Mouse (Mus musculus) forebrain, embryonic 12.5 days (tissue): Measurements from ENCODE around the gene Ptpru. TPM values are rescaled to one million over a fixed set of nuclear protein-coding genes. Genes with fewer than 3 reads are reported as not detected.

Source experiments
- ATAC-seq: fragments of 200-750 bp; cut with Nextera tagmentation; 2 replicates; pipeline ENCODE4 v1.8.0; 2017; ENCODE audit warnings: moderate TSS enrichment; ENCODE audit not compliant: low FRiP score
- H3K27ac ChIP-seq: fragments of 300-500 bp; sonication (generic); 2 replicates; pipeline ENCODE4 v1.5.1; 2016; ENCODE audit warnings: mild to moderate bottlenecking
- H3K27me3 ChIP-seq: fragments of 300-500 bp; sonication (generic); 2 replicates; pipeline ENCODE4 v1.6.1; 2016; ENCODE audit warnings: mild to moderate bottlenecking
- H3K36me3 ChIP-seq: fragments of 300-500 bp; sonication (generic); replicated peaks from 2 replicates; pipeline ENCODE4 v1.6.1; 2016; ENCODE audit warnings: mild to moderate bottlenecking
- H3K4me1 ChIP-seq: fragments of 300-500 bp; sonication (generic); 2 replicates; pipeline ENCODE4 v1.6.1; 2016
- H3K4me2 ChIP-seq: fragments of 300-500 bp; sonication (generic); 2 replicates; pipeline ENCODE4 v1.6.1; 2016; ENCODE audit warnings: mild to moderate bottlenecking, moderate library complexity
- H3K4me3 ChIP-seq: fragments of 300-500 bp; sonication (generic); replicated peaks from 2 replicates; pipeline ENCODE4 v1.5.1; 2016; ENCODE audit warnings: mild to moderate bottlenecking
- H3K9ac ChIP-seq: fragments of 300-500 bp; sonication (generic); 2 replicates; pipeline ENCODE4 v1.6.1; 2016; ENCODE audit warnings: mild to moderate bottlenecking
- H3K9me3 ChIP-seq: fragments of 300-500 bp; sonication (generic); 2 replicates; pipeline ENCODE4 v1.6.1; 2016
- WGBS: fragments of 180-500 bp; shearing (Covaris S2); methylation state at CpG from one replicate; pipeline ENCODE4 v1.1.7; 2016; 5-methylcytosine and 5-hydroxymethylcytosine counted together
- polyA plus RNA-seq: library from polyadenylated mRNA; unstranded; fragments of >200 nt; fragmentation: Nextera tagmentation; extraction: Ambion mirVana; gene quantifications from 2 replicates; pipeline ENCODE4 v1.2.1, GENCODE M21; 2016

The Ptpru gene
- polyA plus RNA-seq, 1 experiment from 2014 or later, result 47.1 TPM

DNA sequence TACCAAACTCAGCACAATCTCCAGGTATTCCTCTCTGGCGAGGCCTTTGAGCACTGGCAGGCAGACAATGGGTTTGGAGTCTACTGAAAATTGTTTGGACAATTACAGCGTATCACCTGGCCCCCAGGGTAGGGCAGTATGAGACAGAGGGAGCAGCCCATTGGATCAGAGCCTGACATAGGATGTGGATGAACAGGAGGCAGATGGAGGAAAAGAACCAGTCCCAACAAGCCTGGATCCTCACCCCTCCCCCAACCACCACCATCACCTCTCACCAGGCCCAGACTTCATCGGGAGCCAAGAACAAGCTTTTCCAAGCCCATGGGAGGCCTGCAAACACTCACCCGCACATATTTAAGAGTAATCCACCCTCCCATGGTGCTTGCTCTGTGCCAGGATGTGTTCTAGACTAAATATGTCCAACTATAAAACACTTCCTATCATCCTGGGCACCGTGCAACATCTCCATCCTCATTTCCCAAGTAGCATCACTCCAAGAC, 6.5 kb downstream of the Ptpru start:
- Histone ChIP-seq H3K27ac (no peak overlapping the region), H3K4me1 (peaks cover 47% of the 10 kb centered on the region), H3K36me3 (no peaks in the 10 kb centered on the region), H3K4me3 (no peak overlapping the region), H3K4me2 (no peak overlapping the region), H3K9me3 (no peaks in the 10 kb centered on the region), H3K9ac (no peak overlapping the region), H3K27me3 (peaks cover 19% of the 10 kb centered on the region)
- no peak for ATAC-seq
- 76% methylated on average over 5 of the region's 5 CpGs for WGBS

DNA sequence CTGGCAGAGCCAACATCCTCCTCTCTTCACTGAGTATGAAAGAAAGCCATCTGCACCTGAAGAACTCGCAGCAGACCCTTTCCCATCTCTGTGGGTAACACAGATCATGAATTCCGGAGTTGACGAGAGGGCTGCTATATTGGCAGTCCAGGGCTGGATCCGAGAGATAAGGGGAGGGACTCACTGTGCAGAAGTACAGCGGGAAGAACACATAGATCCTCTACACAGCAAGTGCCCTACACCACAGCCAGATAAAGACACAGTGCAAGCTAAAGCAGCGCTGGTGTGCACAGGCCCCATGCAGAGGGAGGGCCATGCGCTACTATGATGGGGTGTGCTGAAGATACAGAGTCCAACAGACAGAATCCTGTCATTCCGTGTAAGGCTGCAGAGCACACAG, 9.0 kb downstream of the Ptpru start:
- 77% methylated on average over 8 of the region's 8 CpGs for WGBS
- ATAC-seq, result no peak
- H3K36me3 ChIP-seq, result no peaks in the 10 kb centered on the region
- H3K27ac ChIP-seq, result no peak overlapping the region
- H3K27me3 ChIP-seq, result no peaks in the 10 kb centered on the region
- H3K4me3 ChIP-seq, result no peak overlapping the region
- H3K4me1 ChIP-seq, result peaks cover 42% of the 10 kb centered on the region
- no peak overlapping the region for H3K4me2 ChIP-seq
- H3K9me3 ChIP-seq, result no peaks in the 10 kb centered on the region
- no peak overlapping the region for H3K9ac ChIP-seq

DNA sequence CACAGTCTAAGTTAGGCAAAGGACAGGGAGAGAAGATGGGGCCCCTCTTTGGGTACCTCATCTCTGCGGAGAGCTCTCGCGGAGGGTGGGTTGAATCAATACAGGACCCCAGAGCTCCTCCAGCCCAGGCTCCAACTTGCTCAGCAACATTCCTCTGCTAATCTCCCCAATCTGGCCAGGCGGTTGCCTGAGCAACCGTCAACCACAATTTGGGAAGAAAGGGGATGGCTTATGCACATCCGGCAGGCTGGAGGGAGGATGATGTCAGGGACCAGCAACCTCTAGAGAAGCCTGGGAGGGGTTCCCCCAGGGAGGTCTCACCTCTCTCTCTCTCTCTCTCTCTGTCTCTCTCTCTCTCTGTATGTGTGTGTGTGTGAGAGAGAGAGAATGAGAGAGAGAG, 11.2 kb downstream of the Ptpru start:
- peaks cover 8% of the 10 kb centered on the region for H3K36me3 ChIP-seq
- H3K4me3 ChIP-seq, result no peak overlapping the region
- no peaks in the 10 kb centered on the region for H3K9me3 ChIP-seq
- H3K9ac ChIP-seq, result no peak overlapping the region
- peaks cover 42% of the 10 kb centered on the region for H3K4me1 ChIP-seq
- H3K27ac ChIP-seq, result 0 out of 2 replicates have a peak overlapping the region, but pooled peaks have one; percentile 31
- WGBS, result 10% methylated on average over 6 of the region's 6 CpGs
- H3K4me2 ChIP-seq, result no peak overlapping the region
- H3K27me3 ChIP-seq, result no peaks in the 10 kb centered on the region
- ATAC-seq, result 0 out of 2 replicates have a peak, but pooled peaks have one; percentile 34

DNA sequence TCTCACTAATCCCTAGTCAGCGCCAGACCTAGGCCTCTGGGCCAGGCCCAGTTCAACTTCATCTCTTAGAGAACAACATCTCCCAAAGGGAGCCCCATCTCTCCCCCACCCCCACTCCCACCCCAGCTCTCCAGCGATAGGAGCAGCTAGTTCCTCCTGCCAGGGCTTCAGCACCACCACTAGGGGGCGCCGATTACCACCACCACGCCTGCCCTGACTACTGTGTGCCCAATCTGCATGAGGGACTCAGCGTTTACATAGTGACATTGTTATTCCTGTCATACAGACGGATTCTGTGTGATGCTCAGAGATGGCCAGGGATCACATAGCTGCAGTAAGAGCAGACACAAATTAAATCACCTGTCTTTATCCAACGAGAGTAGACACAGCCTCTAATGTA, 12.3 kb downstream of the Ptpru start:
- no peak overlapping the region for H3K4me2 ChIP-seq
- peaks cover 8% of the 10 kb centered on the region for H3K36me3 ChIP-seq
- ATAC-seq, result no peak
- peaks cover 53% of the 10 kb centered on the region for H3K4me1 ChIP-seq
- H3K27ac ChIP-seq, result no peak overlapping the region
- 48% methylated on average over 8 of the region's 8 CpGs for WGBS
- no peak overlapping the region for H3K9ac ChIP-seq
- no peak overlapping the region for H3K4me3 ChIP-seq
- H3K27me3 ChIP-seq, result no peaks in the 10 kb centered on the region
- H3K9me3 ChIP-seq, result no peaks in the 10 kb centered on the region

DNA sequence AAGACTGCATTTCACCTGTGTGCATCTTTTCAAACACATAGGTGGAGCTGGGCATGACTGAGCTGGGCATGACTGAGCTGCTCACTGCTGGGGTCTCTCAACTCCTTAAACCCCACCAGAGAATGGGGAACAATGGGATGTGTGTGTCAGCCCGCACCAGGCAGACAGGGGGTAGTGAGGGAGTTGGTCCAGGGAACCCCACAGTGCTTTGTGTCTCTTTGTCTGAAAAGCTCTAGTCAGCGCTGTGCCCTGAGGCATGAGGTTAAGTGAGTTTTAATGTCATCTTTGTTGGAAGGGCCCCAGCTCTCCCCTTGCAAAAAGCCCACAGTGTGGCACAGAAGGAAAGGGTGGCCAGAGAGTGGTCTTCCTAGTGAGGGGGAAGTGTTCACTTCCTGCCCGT, 13.1 kb downstream of the Ptpru start:
- no peak for ATAC-seq
- H3K36me3 ChIP-seq, result peaks cover 11% of the 10 kb centered on the region
- peaks cover 50% of the 10 kb centered on the region for H3K4me1 ChIP-seq
- H3K4me3 ChIP-seq, result no peak overlapping the region
- H3K9me3 ChIP-seq, result no peaks in the 10 kb centered on the region
- no peak overlapping the region for H3K27ac ChIP-seq
- no peak overlapping the region for H3K9ac ChIP-seq
- no peak overlapping the region for H3K4me2 ChIP-seq
- 9% methylated on average over 3 of the region's 3 CpGs for WGBS
- no peaks in the 10 kb centered on the region for H3K27me3 ChIP-seq

DNA sequence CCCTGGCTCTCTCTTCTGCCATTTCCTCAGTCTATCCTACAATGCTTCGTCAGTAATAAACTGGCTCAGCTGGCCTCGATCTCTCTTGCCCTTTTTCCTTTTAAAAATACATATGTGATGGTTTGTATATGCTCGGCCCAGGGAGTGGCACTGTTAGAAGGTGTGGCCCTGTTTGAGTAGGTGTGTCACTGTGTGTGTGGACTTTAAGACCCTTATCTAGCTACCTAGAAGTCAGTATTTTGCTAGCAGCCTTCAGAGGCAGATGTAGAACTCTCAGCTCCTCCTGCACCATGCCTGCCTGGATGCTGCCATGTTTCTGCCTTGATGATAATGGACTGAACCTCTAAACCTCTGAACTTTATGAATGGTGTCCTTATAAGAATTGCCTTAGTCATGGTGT, 15.5 kb downstream of the Ptpru start:
- H3K27me3 ChIP-seq, result 0 out of 2 replicates have a peak, but pooled peaks cover 4% of the 10 kb centered on the region
- ATAC-seq, result no peak
- H3K27ac ChIP-seq, result no peak overlapping the region
- H3K4me2 ChIP-seq, result no peak overlapping the region
- H3K4me3 ChIP-seq, result no peak overlapping the region
- peaks cover 45% of the 10 kb centered on the region for H3K4me1 ChIP-seq
- peaks cover 26% of the 10 kb centered on the region for H3K36me3 ChIP-seq
- H3K9ac ChIP-seq, result no peak overlapping the region
- H3K9me3 ChIP-seq, result no peaks in the 10 kb centered on the region
- WGBS, result 90% methylated on average over 3 of the region's 3 CpGs

DNA sequence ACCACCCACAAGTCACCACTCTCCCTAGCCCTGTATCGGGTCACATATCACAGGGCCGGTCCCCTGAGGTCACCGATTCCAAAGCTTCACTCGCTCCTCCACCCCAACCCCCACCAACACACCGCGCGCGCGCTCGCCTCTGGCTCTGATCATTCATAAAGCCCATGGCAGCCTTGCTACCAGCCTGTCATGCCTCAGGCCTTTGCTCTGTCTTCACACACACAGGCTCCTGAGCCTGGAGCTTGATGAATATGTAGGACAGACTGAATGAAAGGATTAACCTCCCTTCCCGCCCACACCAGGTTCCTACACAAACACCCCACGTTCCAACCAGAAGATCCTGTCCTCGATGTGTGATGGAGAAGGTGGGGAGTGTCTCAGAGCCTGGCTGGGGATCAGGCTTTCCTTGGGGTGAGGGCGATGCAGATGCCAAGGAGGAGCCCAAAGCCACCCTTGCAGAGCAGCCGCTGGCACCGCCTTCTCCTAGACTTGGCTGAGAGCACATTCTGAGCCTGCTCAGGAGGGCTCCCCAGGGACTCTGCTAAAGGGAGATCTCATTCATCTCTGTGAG, 16.8 kb downstream of the Ptpru start:
- no peak for ATAC-seq
- no peak overlapping the region for H3K4me2 ChIP-seq
- 0 out of 2 replicates have a peak, but pooled peaks cover 4% of the 10 kb centered on the region for H3K27me3 ChIP-seq
- H3K36me3 ChIP-seq, result peaks cover 26% of the 10 kb centered on the region
- WGBS, result 27% methylated on average over 16 of the region's 16 CpGs
- H3K4me1 ChIP-seq, result peaks cover 32% of the 10 kb centered on the region
- H3K9me3 ChIP-seq, result no peaks in the 10 kb centered on the region
- peak overlapping the region; percentile 5; the same call in 1 of the 2 replicates for H3K9ac ChIP-seq
- 0 out of 2 replicates have a peak overlapping the region, but pooled peaks have one; percentile 5 for H3K27ac ChIP-seq
- H3K4me3 ChIP-seq, result no peak overlapping the region

DNA sequence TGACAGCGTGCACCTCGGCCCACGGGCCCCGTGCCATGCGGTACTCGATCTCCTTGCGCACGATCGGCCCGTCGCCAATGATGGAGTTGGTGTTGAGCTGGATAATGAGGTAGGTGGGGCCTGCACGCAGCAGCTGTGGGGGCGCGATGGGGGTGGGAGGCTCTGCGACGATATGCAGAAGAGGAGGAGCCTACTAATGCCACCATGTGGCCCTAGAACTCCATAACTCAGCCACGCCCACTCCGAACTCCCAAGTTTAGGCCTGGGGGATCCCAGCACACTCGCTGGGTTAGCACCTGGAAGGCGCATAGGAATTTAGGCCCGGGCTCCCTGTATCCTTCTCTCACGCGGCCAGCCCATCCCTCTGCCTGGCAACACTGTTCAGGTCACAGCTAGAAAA, 19.2 kb downstream of the Ptpru start:
- no peak overlapping the region for H3K9ac ChIP-seq
- no peak for ATAC-seq
- H3K4me1 ChIP-seq, result peaks cover 20% of the 10 kb centered on the region
- no peak overlapping the region for H3K27ac ChIP-seq
- 0 out of 2 replicates have a peak, but pooled peaks cover 4% of the 10 kb centered on the region for H3K27me3 ChIP-seq
- no peaks in the 10 kb centered on the region for H3K9me3 ChIP-seq
- H3K4me3 ChIP-seq, result no peak overlapping the region
- 67% methylated on average over 23 of the region's 23 CpGs for WGBS
- H3K36me3 ChIP-seq, result peaks cover 26% of the 10 kb centered on the region
- H3K4me2 ChIP-seq, result no peak overlapping the region

DNA sequence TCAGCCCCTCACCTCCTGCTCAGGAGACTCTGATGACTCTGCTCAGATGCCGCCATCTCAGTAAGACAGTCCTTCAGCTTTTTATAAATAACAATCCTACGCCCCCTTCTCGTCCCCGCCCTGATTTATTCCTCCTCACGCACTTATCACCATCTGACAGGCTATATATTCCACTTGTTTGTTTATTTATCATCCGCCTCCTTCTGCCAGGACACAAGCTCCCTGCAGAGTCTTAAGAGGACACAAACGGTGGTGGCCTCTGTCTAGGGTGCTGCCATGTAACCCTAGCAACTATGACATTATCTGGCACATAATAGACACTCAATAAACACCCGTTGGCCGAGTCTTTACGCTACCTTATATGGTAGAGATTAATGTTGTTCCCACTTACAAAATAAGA, 22.3 kb downstream of the Ptpru start:
- Histone ChIP-seq H3K4me1 (peaks cover 4% of the 10 kb centered on the region), H3K9me3 (no peaks in the 10 kb centered on the region), H3K27me3 (0 out of 2 replicates have a peak, but pooled peaks cover 4% of the 10 kb centered on the region), H3K4me3 (no peak overlapping the region), H3K9ac (no peak overlapping the region), H3K27ac (no peak overlapping the region), H3K4me2 (no peak overlapping the region), H3K36me3 (peaks cover 22% of the 10 kb centered on the region)
- 84% methylated on average over 10 of the region's 10 CpGs for WGBS
- no peak for ATAC-seq

DNA sequence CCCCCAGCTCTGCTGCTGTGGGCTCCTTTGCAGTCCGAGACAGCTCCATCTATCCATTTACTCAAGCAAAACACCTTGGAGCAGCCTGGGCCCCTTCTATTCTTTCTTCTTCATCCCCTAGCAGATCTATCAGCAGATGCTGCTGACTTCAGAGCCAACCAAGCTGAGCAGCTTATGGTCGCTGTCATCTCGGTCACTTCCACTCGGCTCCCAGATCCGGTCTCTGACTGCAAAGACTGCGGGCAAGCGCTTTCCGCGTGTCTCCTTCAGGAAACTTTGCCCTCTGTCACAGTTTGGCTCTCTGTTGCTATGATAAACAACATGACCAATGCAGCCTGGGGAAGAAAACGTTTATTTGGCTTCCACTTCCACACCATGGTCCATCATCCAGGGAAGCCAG, 23.2 kb downstream of the Ptpru start:
- 92% methylated on average over 10 of the region's 10 CpGs for WGBS

DNA sequence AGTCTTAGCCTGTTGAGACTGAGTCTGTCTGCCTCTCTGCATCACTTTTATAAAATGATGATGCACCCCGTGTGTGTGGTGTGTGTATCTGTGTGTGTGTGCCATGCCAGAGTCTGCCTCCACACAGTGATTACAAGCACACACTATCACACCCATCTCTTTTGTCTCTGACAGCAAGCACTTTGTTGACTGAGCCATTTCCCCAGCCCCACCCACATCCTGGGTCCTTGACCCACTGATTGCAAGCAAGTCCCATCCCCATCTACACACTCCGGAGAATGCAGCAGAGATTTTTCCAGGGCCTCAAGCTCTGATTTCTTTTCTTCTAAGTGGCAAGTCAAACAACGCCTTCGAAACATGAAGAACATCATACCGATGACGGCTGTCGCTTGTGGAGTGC, 24.3 kb downstream of the Ptpru start:
- Histone ChIP-seq H3K27me3 (no peaks in the 10 kb centered on the region), H3K4me2 (no peak overlapping the region), H3K9ac (no peak overlapping the region), H3K4me3 (no peak overlapping the region), H3K4me1 (no peaks in the 10 kb centered on the region), H3K9me3 (no peaks in the 10 kb centered on the region), H3K36me3 (peaks cover 11% of the 10 kb centered on the region), H3K27ac (no peak overlapping the region)
- ATAC-seq, result no peak
- 94% methylated on average over 7 of the region's 7 CpGs for WGBS

More for the DNA sequence above, 23.2 kb downstream of the Ptpru start:
- Histone ChIP-seq H3K4me1 (no peaks in the 10 kb centered on the region), H3K4me3 (no peak overlapping the region), H3K9ac (no peak overlapping the region), H3K9me3 (no peaks in the 10 kb centered on the region), H3K4me2 (no peak overlapping the region), H3K27ac (no peak overlapping the region), H3K27me3 (0 out of 2 replicates have a peak, but pooled peaks cover 4% of the 10 kb centered on the region), H3K36me3 (peaks cover 18% of the 10 kb centered on the region)
- ATAC-seq, result no peak

DNA sequence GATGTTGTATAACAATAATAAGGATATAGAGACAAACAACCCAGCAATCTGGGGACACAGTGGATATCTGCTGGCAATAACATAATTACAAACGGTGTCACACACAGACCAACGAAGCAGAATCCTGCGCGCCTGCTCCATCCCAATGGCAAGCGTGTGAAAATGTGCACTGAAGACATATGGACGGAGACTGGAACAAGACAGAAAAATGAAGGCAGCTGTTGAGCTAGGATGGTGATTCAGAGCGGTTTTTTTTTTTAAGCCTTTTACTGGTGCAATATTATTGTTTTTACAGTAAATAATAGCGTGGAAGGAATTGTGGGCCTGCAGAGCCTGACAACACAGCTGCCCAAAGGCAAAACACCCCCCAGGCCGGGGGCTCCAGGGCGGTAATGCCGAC, 25.6 kb downstream of the Ptpru start:
- WGBS, result 84% methylated on average over 11 of the region's 11 CpGs
- Histone ChIP-seq H3K4me3 (no peak overlapping the region), H3K9ac (no peak overlapping the region), H3K27me3 (no peaks in the 10 kb centered on the region), H3K36me3 (peaks cover 4% of the 10 kb centered on the region; the same call in 1 of the 2 replicates), H3K9me3 (no peaks in the 10 kb centered on the region), H3K4me1 (no peaks in the 10 kb centered on the region), H3K27ac (no peak overlapping the region), H3K4me2 (no peak overlapping the region)
- no peak for ATAC-seq

DNA sequence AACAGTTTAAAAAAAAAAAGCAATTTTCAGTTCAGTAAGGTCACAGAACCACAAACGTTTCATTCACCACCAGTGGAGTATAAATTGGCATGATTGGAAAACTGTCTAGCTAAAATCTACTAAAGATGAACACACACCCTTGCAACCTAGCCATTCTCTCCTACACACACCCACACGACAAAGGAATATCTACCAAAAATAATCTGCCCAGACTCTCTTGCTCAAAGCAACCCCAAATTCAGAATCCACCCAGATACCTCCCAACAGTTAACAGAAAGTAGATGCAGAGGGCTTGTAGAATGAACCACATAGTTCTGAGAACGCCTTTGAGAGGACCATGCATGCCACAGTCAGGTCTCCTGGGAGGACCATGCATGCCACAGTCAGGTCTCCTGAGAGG, 32.8 kb downstream of the Ptpru start:
- no peak overlapping the region for H3K4me3 ChIP-seq
- H3K4me1 ChIP-seq, result no peaks in the 10 kb centered on the region
- no peaks in the 10 kb centered on the region for H3K27me3 ChIP-seq
- H3K4me2 ChIP-seq, result no peak overlapping the region
- no peak for ATAC-seq
- WGBS, result 87% methylated on average over 3 of the region's 3 CpGs
- H3K36me3 ChIP-seq, result peaks cover 16% of the 10 kb centered on the region
- H3K9ac ChIP-seq, result no peak overlapping the region
- H3K27ac ChIP-seq, result no peak overlapping the region
- H3K9me3 ChIP-seq, result no peaks in the 10 kb centered on the region
